Mouse (Mus musculus): Measurements from ENCODE around the gene March6. TPM values are rescaled to one million over a fixed set of nuclear protein-coding genes. Genes with fewer than 3 reads are reported as not detected.

Gene March6
- 100 to 1,000 TPM; 199 to 221 TPM for total RNA-seq (2021)
- long read RNA-seq, full-length matches to known transcripts = 13 of 32 reads
- long read RNA-seq, partial matches to known transcripts = 7 of 32 reads
- long read RNA-seq, other reads (novel, unspliced or antisense) = 12 of 32 reads

- DNase-seq (ENCODE audit: low spot score in 2 of 2) = peak; percentile 89 to 95
Observed at GRCm38 (mm10) chr15:31530659-31531445, at the start of gene March6. Gene March6 (minus strand): TSS chr15:31531053.

- DNase-seq (ENCODE audit: low spot score in 2 of 2) = no peak
Observed at GRCm38 (mm10) chr15:31576076-31576475, 45.2 kb upstream of the March6 start.

- DNase-seq (ENCODE audit: low spot score in 2 of 2) = no peak
Observed at GRCm38 (mm10) chr15:31573692-31574091, 42.8 kb upstream of the March6 start.

GRCm38 (mm10) chr15:31573287-31573686 lies 42.4 kb upstream of the March6 start:
- no peak for DNase-seq (ENCODE audit: low spot score in 2 of 2)

GRCm38 (mm10) chr15:31571906-31572722 lies 41.3 kb upstream of the March6 start:
- no peak for DNase-seq (ENCODE audit: low spot score in 2 of 2)

GRCm38 (mm10) chr15:31570959-31571358 lies 40.1 kb upstream of the March6 start:
- no peak for DNase-seq (ENCODE audit: low spot score in 2 of 2)

- no peak for DNase-seq (ENCODE audit: low spot score in 2 of 2)
Observed at GRCm38 (mm10) chr15:31569325-31570022, 38.6 kb upstream of the March6 start.

GRCm38 (mm10) chr15:31568581-31568996 lies 37.7 kb upstream of the March6 start:
- DNase-seq (ENCODE audit: low spot score in 2 of 2) = no peak

GRCm38 (mm10) chr15:31567431-31567830 lies 36.6 kb upstream of the March6 start:
- DNase-seq (ENCODE audit: low spot score in 2 of 2) = no peak

GRCm38 (mm10) chr15:31565786-31566185 lies 34.9 kb upstream of the March6 start:
- DNase-seq (ENCODE audit: low spot score in 2 of 2) = no peak

- DNase-seq (ENCODE audit: low spot score in 2 of 2) = no peak
Observed at GRCm38 (mm10) chr15:31565184-31565583, 34.3 kb upstream of the March6 start, which contains the start of gene Cmbl. Gene Cmbl (plus strand): TSS chr15:31565389.

GRCm38 (mm10) chr15:31563577-31564546 lies 33.0 kb upstream of the March6 start:
- DNase-seq (ENCODE audit: low spot score in 2 of 2) = no peak

- DNase-seq (ENCODE audit: low spot score in 2 of 2) = no peak
Observed at GRCm38 (mm10) chr15:31562847-31563246, 32.0 kb upstream of the March6 start.

GRCm38 (mm10) chr15:31561976-31562375 lies 31.1 kb upstream of the March6 start:
- DNase-seq (ENCODE audit: low spot score in 2 of 2) = no peak

- no peak for DNase-seq (ENCODE audit: low spot score in 2 of 2)
Observed at GRCm38 (mm10) chr15:31561390-31561789, 30.5 kb upstream of the March6 start.

- no peak for DNase-seq (ENCODE audit: low spot score in 2 of 2)
Observed at GRCm38 (mm10) chr15:31554855-31555254, 24.0 kb upstream of the March6 start.

- no peak for DNase-seq (ENCODE audit: low spot score in 2 of 2)
Observed at GRCm38 (mm10) chr15:31550381-31550780, 19.5 kb upstream of the March6 start.

GRCm38 (mm10) chr15:31547421-31547820 lies 16.6 kb upstream of the March6 start:
- DNase-seq (ENCODE audit: low spot score in 2 of 2) = no peak

GRCm38 (mm10) chr15:31546291-31546690 lies 15.4 kb upstream of the March6 start:
- no peak for DNase-seq (ENCODE audit: low spot score in 2 of 2)

- DNase-seq (ENCODE audit: low spot score in 2 of 2) = no peak
Observed at GRCm38 (mm10) chr15:31545058-31545457, 14.2 kb upstream of the March6 start.

Data from layer of hippocampus, postnatal 10 days (tissue).